Mouse (Mus musculus) retina, postnatal 1 day (tissue): Measurements from ENCODE around the gene En1.

ENCODE experiments used
- DNase-seq: peaks from one replicate; pipeline ENCODE4 v3.0.0-alpha.2; 2012

En1 gene

GRCm38 (mm10) chr1:120643380-120643779 is 41.2 kb downstream of the En1 start:
- DNase-seq, result peak; percentile 27

GRCm38 (mm10) chr1:120643848-120644711 is 41.9 kb downstream of the En1 start:
- DNase-seq, result peak; percentile 65

- no peak for DNase-seq
Observed at GRCm38 (mm10) chr1:120644755-120645154, 42.5 kb downstream of the En1 start.

GRCm38 (mm10) chr1:120650068-120650467 is 47.9 kb downstream of the En1 start:
- DNase-seq, result no peak

DNA sequence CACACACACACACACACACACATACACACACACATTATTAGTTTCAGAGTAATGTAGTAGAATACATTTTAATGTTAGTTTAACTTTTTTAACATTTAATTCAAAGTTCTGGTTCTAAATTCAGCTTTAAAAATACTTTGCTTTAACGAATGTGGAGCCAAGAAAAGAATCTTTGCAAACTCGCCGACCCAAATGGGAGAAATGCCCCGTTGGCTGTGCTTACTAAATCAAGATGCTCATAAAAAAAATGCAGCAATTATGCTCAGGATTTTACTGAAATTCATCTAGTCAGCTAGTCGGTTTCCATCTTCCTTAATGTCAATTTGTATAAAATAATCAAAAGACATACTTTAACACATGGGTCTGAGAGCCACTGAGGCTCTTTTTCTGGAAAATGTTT is 49.8 kb downstream of the En1 start:
- no peak for DNase-seq

DNA sequence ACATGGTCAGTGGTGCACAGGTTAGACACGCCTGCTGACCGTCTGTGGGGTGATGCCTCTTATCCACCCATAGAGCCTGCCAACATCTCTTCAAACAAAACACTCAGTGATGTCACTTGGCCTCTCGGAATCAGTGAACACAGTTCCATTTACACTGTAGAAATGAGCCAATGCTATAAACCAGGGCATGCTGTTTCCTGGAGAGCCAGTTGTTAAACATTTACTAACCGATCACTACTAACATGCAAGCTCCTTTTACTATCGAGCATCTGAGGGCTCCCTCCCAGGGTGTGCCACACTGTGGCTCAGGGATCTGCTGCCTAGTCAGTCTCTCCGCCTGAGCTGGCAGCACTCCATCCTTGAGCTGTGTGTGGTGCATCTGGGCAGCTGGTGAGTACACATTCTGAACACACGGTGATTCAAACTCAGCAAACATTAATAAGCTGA is 52.8 kb downstream of the En1 start:
- no peak for DNase-seq
